7 mouse cellular contexts compared by ENCODE assay signal in the genomic region with DNA sequence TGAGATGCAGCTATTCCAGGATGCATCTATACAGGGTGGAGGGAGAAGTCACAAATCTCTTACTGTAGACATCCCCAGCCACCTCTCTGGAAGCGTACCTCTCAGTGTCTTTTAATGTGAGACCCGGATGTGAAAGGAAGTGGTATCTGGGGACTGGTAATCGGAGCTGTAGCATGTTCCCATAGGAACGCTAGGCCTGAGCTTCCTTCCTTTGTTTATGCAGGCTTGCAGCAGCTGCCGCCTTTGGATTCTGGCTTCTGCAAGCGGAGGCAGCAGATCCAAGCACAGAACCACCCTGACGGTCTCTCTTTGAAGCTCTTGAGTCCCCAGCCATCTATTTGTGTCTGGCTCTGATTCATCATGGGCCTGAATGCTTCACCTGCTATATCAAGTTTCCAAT.
A peak's percentile ranks its signal among the peaks of the same experiment; 100 is the strongest.
DNase-seq lines count a peak whose midpoint lies in the region; ATAC-seq and TF ChIP-seq lines count a peak whose summit lies in the region.

No protein-coding gene starts in this region.

- no peaks in the 10 kb centered on the region for H3K27me3 ChIP-seq in forebrain, embryonic 13.5 days
- H3K27me3 ChIP-seq in hindbrain, postnatal 0 days (ENCODE audit: insufficient read depth, low read length), result no peaks in the 10 kb centered on the region

- DNase-seq in embryo, embryonic 9.5 days (ENCODE audit: extremely low spot score), result peak; percentile 37
- peak; percentile 72 for DNase-seq in hindbrain, postnatal 0 days (ENCODE audit: low spot score)
- DNase-seq in lung, postnatal 36 days, result peak; percentile 54
- DNase-seq in right cerebral cortex, postnatal 36 days (ENCODE audit: low spot score in 2 of 2), result peak; percentile 56
- no peak for DNase-seq in ovary, adult 18-20 months (ENCODE audit: low spot score)
- DNase-seq in gastrocnemius, postnatal 36 days, result no peak

- no peak overlapping the region for H3K4me2 ChIP-seq in forebrain, embryonic 13.5 days
- no peak overlapping the region for H3K4me2 ChIP-seq in hindbrain, postnatal 0 days (ENCODE audit: low read depth, low read length)

- no peak overlapping the region for H3K4me3 ChIP-seq in forebrain, embryonic 13.5 days
- no peak overlapping the region for H3K4me3 ChIP-seq in hindbrain, postnatal 0 days (ENCODE audit: low read length)

- no peaks in the 10 kb centered on the region for H3K36me3 ChIP-seq in forebrain, embryonic 13.5 days (ENCODE audit: poor library complexity, severe bottlenecking)
- no peaks in the 10 kb centered on the region for H3K36me3 ChIP-seq in hindbrain, postnatal 0 days (ENCODE audit: insufficient read depth, low read length)

- H3K9me3 ChIP-seq in forebrain, embryonic 13.5 days (replicated peaks), result no peaks in the 10 kb centered on the region
- H3K9me3 ChIP-seq in hindbrain, postnatal 0 days (ENCODE audit: low read length), result no peaks in the 10 kb centered on the region

- peak overlapping the region; percentile 72 for H3K27ac ChIP-seq in forebrain, embryonic 13.5 days
- H3K27ac ChIP-seq in hindbrain, postnatal 0 days, result peak overlapping the region; percentile 42; the same call in 1 of the 2 replicates

- H3K9ac ChIP-seq in forebrain, embryonic 13.5 days, result peak overlapping the region; percentile 31; the same call in 1 of the 2 replicates
- peak overlapping the region; percentile 18; the same call in 1 of the 2 replicates for H3K9ac ChIP-seq in hindbrain, postnatal 0 days (replicated peaks; ENCODE audit: low read length)

- WGBS in forebrain, embryonic 13.5 days, result 27% methylated on average over 7 of the region's 7 CpGs
- 17% methylated on average over 7 of the region's 7 CpGs for WGBS in hindbrain, postnatal 0 days

- peak; percentile 73 for ATAC-seq in forebrain, embryonic 13.5 days
- ATAC-seq in hindbrain, postnatal 0 days, result peak; percentile 79

- intact Hi-C loops in gastrocnemius, postnatal 36 days (cut with DNase I), result no loop called here

- peaks cover 27% of the 10 kb centered on the region for H3K4me1 ChIP-seq in forebrain, embryonic 13.5 days
- H3K4me1 ChIP-seq in hindbrain, postnatal 0 days (ENCODE audit: insufficient read depth, low read length), result 0 out of 2 replicates have a peak, but pooled peaks cover 4% of the 10 kb centered on the region

- TF ChIP-seq CTCF in hindbrain, postnatal 0 days (IDR thresholded peaks at IDR 0.05; ENCODE audit: low read depth), result no peak

Comparison
In these comparisons a context has a peak if more than half of its experiments do, and no peak if none do; other contexts are left out.
1. DNase-seq: peak in embryo, embryonic 9.5 days (single experiment), hindbrain, postnatal 0 days (single experiment), lung, postnatal 36 days (single experiment) and right cerebral cortex, postnatal 36 days (2 of 2); none in ovary, adult 18-20 months (single experiment) and gastrocnemius, postnatal 36 days (0 of 2).